Mouse (Mus musculus) MEL (cell line): ENCODE results near the gene Ganab. TPM values are rescaled to one million over a fixed set of nuclear protein-coding genes. Genes with fewer than 3 reads are reported as not detected.
A peak's percentile ranks its signal among the peaks of the same experiment; 100 is the strongest.

ENCODE experiments used
- DNase-seq: peaks from one replicate; pipeline ENCODE4 v3.0.0; 2011; ENCODE audit warnings: low read depth, low spot score
- H3K27ac ChIP-seq: 2 replicates; pipeline ENCODE4 v1.5.1; 2012; ENCODE audit warnings: low read depth, mild to moderate bottlenecking, control low read depth, low read length, moderate library complexity; ENCODE audit not compliant: control insufficient read depth
- H3K27me3 ChIP-seq, 2 experiments: fragments of 150-350 bp in 1 of 2; sonication (generic) in 1 of 2; 2 replicates each; pipeline ENCODE4 v1.6.1; 2012; ENCODE audit warnings: low read length in 2 of 2, mild to moderate bottlenecking in 2 of 2, improper control_type of control experiment in 1 of 2, moderate library complexity in 1 of 2; ENCODE audit not compliant: insufficient read depth in 2 of 2, control insufficient read depth in 1 of 2
- H3K36me3 ChIP-seq, 2 experiments: 2 replicates each; pipeline ENCODE4 v1.6.1; 2012 to 2014; ENCODE audit warnings: low read length in 2 of 2, improper control_type of control experiment in 1 of 2, inconsistent platforms in 1 of 2, mild to moderate bottlenecking in 1 of 2; ENCODE audit not compliant: insufficient read depth in 2 of 2, control insufficient read depth in 1 of 2
- H3K4me1 ChIP-seq, 2 experiments: fragments of 150-350 bp in 1 of 2; sonication (generic) in 1 of 2; 2 replicates each; pipeline ENCODE4 v1.6.1; 2012; ENCODE audit warnings: low read length in 2 of 2, improper control_type of control experiment in 1 of 2, mild to moderate bottlenecking in 1 of 2; ENCODE audit not compliant: insufficient read depth in 2 of 2, control insufficient read depth in 1 of 2
- H3K4me3 ChIP-seq, 2 experiments: fragments of 150-350 bp in 1 of 2; sonication (generic) in 1 of 2; 2 replicates each; pipeline ENCODE4 v1.5.1; 2012; ENCODE audit warnings: low read depth in 2 of 2, low read length in 2 of 2, mild to moderate bottlenecking in 2 of 2, moderate library complexity in 2 of 2, control low read depth in 1 of 2, improper control_type of control experiment in 1 of 2; ENCODE audit not compliant: control insufficient read depth in 1 of 2, insufficient read depth in 1 of 2
- H3K79me2 ChIP-seq: 2 replicates; pipeline ENCODE4 v1.6.1; 2012; ENCODE audit warnings: mild to moderate bottlenecking, low read length, moderate library complexity; ENCODE audit not compliant: control insufficient read depth, poor library complexity, insufficient read depth
- H3K9ac ChIP-seq: 2 replicates; pipeline ENCODE4 v1.6.1; 2012; ENCODE audit warnings: low read depth, mild to moderate bottlenecking, control low read depth, low read length, moderate library complexity; ENCODE audit not compliant: control insufficient read depth, poor library complexity, severe bottlenecking
- H3K9me3 ChIP-seq: fragments of 150-350 bp; sonication (generic); replicated peaks from 2 replicates; pipeline ENCODE4 v1.6.1; 2012; ENCODE audit warnings: mild to moderate bottlenecking, low read length, improper control_type of control experiment, moderate library complexity; ENCODE audit not compliant: insufficient read depth
- BHLHE40 ChIP-seq: IDR thresholded peaks from 2 replicates; pipeline ENCODE4 v1.6.1; 2012; ENCODE audit warnings: low read depth, mild to moderate bottlenecking, inconsistent platforms, low read length, improper control_type of control experiment, borderline replicate concordance
- CHD1 ChIP-seq: IDR thresholded peaks from 2 replicates; pipeline ENCODE4 v1.6.1; 2012; ENCODE audit warnings: low read depth, mild to moderate bottlenecking, inconsistent platforms, low read length, improper control_type of control experiment
- CTCF ChIP-seq, 3 experiments: IDR thresholded peaks in 2 of 3; conservative IDR thresholded peaks in 1 of 3; 2 replicates each; pipeline ENCODE4 v1.5.1; 2011 to 2012; ENCODE audit warnings: low read length in 3 of 3, low read depth in 2 of 3, mild to moderate bottlenecking in 2 of 3, improper control_type of control experiment in 1 of 3, inconsistent platforms in 1 of 3, mixed read lengths in 1 of 3, moderate library complexity in 1 of 3; ENCODE audit not compliant: control insufficient read depth in 1 of 3, insufficient read depth in 1 of 3, poor library complexity in 1 of 3, severe bottlenecking in 1 of 3
- E2F4 ChIP-seq: IDR thresholded peaks from 2 replicates; pipeline ENCODE4 v1.6.1; 2011; ENCODE audit warnings: low read depth, low read length, improper control_type of control experiment, borderline replicate concordance
- ELF1 ChIP-seq: IDR thresholded peaks from 2 replicates; pipeline ENCODE4 v1.6.1; 2014; ENCODE audit warnings: low read depth, mild to moderate bottlenecking, inconsistent platforms, low read length, improper control_type of control experiment, moderate library complexity
- EP300 ChIP-seq, 2 experiments: IDR thresholded peaks; 2 replicates each; pipeline ENCODE4 v1.6.1; 2011; ENCODE audit warnings: improper control_type of control experiment in 2 of 2, low read length in 2 of 2, low read depth in 1 of 2, mild to moderate bottlenecking in 1 of 2
- ETS1 ChIP-seq: IDR thresholded peaks from 2 replicates; pipeline ENCODE4 v1.6.1; 2012; ENCODE audit warnings: low read depth, mild to moderate bottlenecking, inconsistent platforms, low read length, improper control_type of control experiment, moderate library complexity
- GABPA ChIP-seq: IDR thresholded peaks from 2 replicates; pipeline ENCODE4 v1.6.1; 2012; ENCODE audit warnings: low read depth, mild to moderate bottlenecking, inconsistent platforms, low read length, improper control_type of control experiment, moderate library complexity
- GATA1 ChIP-seq: IDR thresholded peaks from 2 replicates; pipeline ENCODE4 v1.6.1; 2011; ENCODE audit warnings: low read depth, low read length, improper control_type of control experiment
- HCFC1 ChIP-seq: IDR thresholded peaks from 2 replicates; pipeline ENCODE4 v1.6.1; 2012; ENCODE audit warnings: low read depth, mild to moderate bottlenecking, inconsistent platforms, low read length, improper control_type of control experiment, moderate library complexity
- JUND ChIP-seq: IDR thresholded peaks from 2 replicates; pipeline ENCODE4 v1.6.1; 2011; ENCODE audit warnings: low read depth, mild to moderate bottlenecking, improper control_type of control experiment, low read length
- KAT2A ChIP-seq: conservative IDR thresholded peaks from 2 replicates; pipeline ENCODE4 v1.6.1; 2012; ENCODE audit warnings: low read depth, low read length, improper control_type of control experiment, inconsistent platforms
- MAFK ChIP-seq: IDR thresholded peaks from 2 replicates; pipeline ENCODE4 v1.6.1; 2011; ENCODE audit warnings: low read depth, mild to moderate bottlenecking, low read length, improper control_type of control experiment, borderline replicate concordance
- MAX ChIP-seq: IDR thresholded peaks from 2 replicates; pipeline ENCODE4 v1.6.1; 2011; ENCODE audit warnings: low read length, improper control_type of control experiment
- MEF2A ChIP-seq: IDR thresholded peaks from 2 replicates; pipeline ENCODE4 v1.6.1; 2014; ENCODE audit warnings: low read depth, mild to moderate bottlenecking, inconsistent platforms, low read length, improper control_type of control experiment; ENCODE audit not compliant: poor library complexity, insufficient replicate concordance, severe bottlenecking; ENCODE audit errors: extremely low read depth
- MXI1 ChIP-seq: IDR thresholded peaks from 2 replicates; pipeline ENCODE4 v1.6.1; 2011; ENCODE audit warnings: mild to moderate bottlenecking, low read depth, low read length, improper control_type of control experiment
- MYB ChIP-seq: IDR thresholded peaks from 2 replicates; pipeline ENCODE4 v1.6.1; 2011; ENCODE audit warnings: mild to moderate bottlenecking, low read depth, low read length, improper control_type of control experiment
- MYC ChIP-seq: IDR thresholded peaks from 2 replicates; pipeline ENCODE4 v1.6.1; 2011; ENCODE audit warnings: low read depth, mild to moderate bottlenecking, low read length, improper control_type of control experiment, moderate library complexity
- NELFE ChIP-seq: IDR thresholded peaks from 2 replicates; pipeline ENCODE4 v1.6.1; 2011; ENCODE audit warnings: low read depth, low read length, improper control_type of control experiment
- NRF1 ChIP-seq: IDR thresholded peaks from 2 replicates; pipeline ENCODE4 v1.6.1; 2014; ENCODE audit warnings: low read depth, mild to moderate bottlenecking, inconsistent platforms, low read length, improper control_type of control experiment, moderate library complexity; ENCODE audit not compliant: poor library complexity, insufficient read depth, severe bottlenecking
- POLR2A ChIP-seq, 2 experiments: IDR thresholded peaks; 2 replicates each; pipeline ENCODE4 v1.6.1; 2011 to 2012; ENCODE audit warnings: low read length in 2 of 2, mild to moderate bottlenecking in 2 of 2, control low read depth in 1 of 2, improper control_type of control experiment in 1 of 2, low read depth in 1 of 2, moderate library complexity in 1 of 2; ENCODE audit not compliant: control insufficient read depth in 1 of 2, insufficient read depth in 1 of 2, poor library complexity in 1 of 2
- POLR2AphosphoS2 ChIP-seq: IDR thresholded peaks from 2 replicates; pipeline ENCODE4 v1.6.1; 2011; ENCODE audit warnings: low read length, improper control_type of control experiment
- RAD21 ChIP-seq: IDR thresholded peaks from 2 replicates; pipeline ENCODE4 v1.6.1; 2011; ENCODE audit warnings: mild to moderate bottlenecking, low read depth, low read length, improper control_type of control experiment
- SIN3A ChIP-seq: IDR thresholded peaks from 2 replicates; pipeline ENCODE4 v1.6.1; 2012; ENCODE audit warnings: low read length, improper control_type of control experiment, inconsistent platforms
- SMC3 ChIP-seq: IDR thresholded peaks from 2 replicates; pipeline ENCODE4 v1.6.1; 2011; ENCODE audit warnings: low read depth, low read length, improper control_type of control experiment
- TAL1 ChIP-seq: IDR thresholded peaks from 2 replicates; pipeline ENCODE4 v1.6.1; 2012; ENCODE audit warnings: mild to moderate bottlenecking, inconsistent platforms, low read length, moderate library complexity, mixed read lengths
- TBP ChIP-seq: IDR thresholded peaks from 2 replicates; pipeline ENCODE4 v1.8.0; 2011; ENCODE audit warnings: low read depth, low read length, improper control_type of control experiment
- TCF12 ChIP-seq: IDR thresholded peaks from 2 replicates; pipeline ENCODE4 v1.6.1; 2014; ENCODE audit warnings: low read depth, mild to moderate bottlenecking, inconsistent platforms, low read length, improper control_type of control experiment, moderate library complexity
- USF1 ChIP-seq: IDR thresholded peaks from 2 replicates; pipeline ENCODE4 v1.6.1; 2014; ENCODE audit warnings: low read depth, mild to moderate bottlenecking, inconsistent platforms, low read length, improper control_type of control experiment, moderate library complexity
- USF2 ChIP-seq, 2 experiments: IDR thresholded peaks; 2 replicates each; pipeline ENCODE4 v1.6.1; 2011 to 2012; ENCODE audit warnings: improper control_type of control experiment in 2 of 2, low read length in 2 of 2, borderline replicate concordance in 1 of 2, inconsistent platforms in 1 of 2, low read depth in 1 of 2, mild to moderate bottlenecking in 1 of 2; ENCODE audit not compliant: insufficient read depth in 1 of 2
- ZC3H11A ChIP-seq: IDR thresholded peaks from 2 replicates; pipeline ENCODE4 v1.6.1; 2012; ENCODE audit warnings: low read depth, mild to moderate bottlenecking, inconsistent platforms, low read length, improper control_type of control experiment
- ZMIZ1 ChIP-seq: IDR thresholded peaks from 2 replicates; pipeline ENCODE4 v1.6.1; 2012; ENCODE audit warnings: low read depth, mild to moderate bottlenecking, inconsistent platforms, low read length, improper control_type of control experiment, moderate library complexity
- ZNF384 ChIP-seq: IDR thresholded peaks from 2 replicates; pipeline ENCODE4 v1.6.1; 2012; ENCODE audit warnings: low read depth, mild to moderate bottlenecking, inconsistent platforms, low read length, improper control_type of control experiment
- polyA plus RNA-seq, 2 experiments: library from polyadenylated mRNA; stranded (reverse) in 1 of 2; unstranded in 1 of 2; fragments of >175 nt in 1 of 2; fragments of >200 nt in 1 of 2; gene quantifications; 2 replicates each; pipeline versions ENCODE4 v1.2.1 to v1.2.4; 2012; ENCODE audit warnings: low replicate concordance in 2 of 2, low read depth in 1 of 2; ENCODE audit not compliant: insufficient read length in 2 of 2, insufficient read depth in 1 of 2, missing spikeins in 1 of 2
- total RNA-seq: library from RNA; depleted of rRNA; stranded (reverse); fragments of 300-350 nt; gene quantifications from 2 replicates; pipeline ENCODE4 v1.2.3, GENCODE M21; 2012

The Ganab gene
- total and polyA plus RNA-seq, 3 experiments = 122 to 123 TPM; not detected in 1

DNA sequence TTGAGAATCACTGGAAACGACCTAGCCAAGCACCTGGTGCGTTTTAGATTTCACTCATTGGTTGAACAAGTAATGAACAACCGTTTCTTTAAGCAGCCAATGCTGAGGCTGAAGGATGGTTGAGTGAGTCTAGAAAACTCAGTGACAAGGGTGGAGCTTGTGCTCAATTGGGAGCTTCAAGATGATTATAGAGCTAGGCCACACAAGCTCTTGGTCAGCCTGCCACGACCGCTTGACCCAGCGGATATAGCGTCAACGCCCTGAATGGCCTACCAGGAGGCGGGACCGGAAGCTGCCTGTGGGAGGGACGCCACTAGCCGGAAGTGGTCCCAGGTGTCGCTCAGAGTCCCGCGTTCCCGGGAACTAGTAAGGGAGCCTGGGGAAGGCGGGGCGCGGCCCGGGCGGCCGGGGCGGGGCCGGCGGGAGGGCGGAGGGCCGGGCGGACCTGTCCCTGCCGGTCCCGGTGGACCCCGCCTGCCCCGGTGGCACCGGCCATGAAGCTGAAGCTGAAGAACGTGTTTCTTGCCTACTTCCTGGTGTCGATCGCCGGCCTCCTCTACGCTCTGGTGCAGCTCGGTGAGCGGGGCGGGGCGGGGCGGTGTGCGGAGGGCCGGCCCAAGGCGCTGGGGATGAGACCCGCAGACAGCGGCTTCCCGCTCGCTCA is 22.3 kb downstream of the Ganab start, which contains the start of gene B3gat3 (continued):
- TF ChIP-seq GABPA = no peak
- no peak for TF ChIP-seq MYB
- TF ChIP-seq BHLHE40 = no peak
- no peak for TF ChIP-seq ZC3H11A
- no peak for TF ChIP-seq CHD1
- 0 out of 2 replicates have a peak, but pooled peaks have one; percentile 34 for TF ChIP-seq TCF12
- TF ChIP-seq EP300 (IDR thresholded peaks at IDR 0.05; ENCODE audit: low read depth in 1 of 2, low read length in 2 of 2) = no peak; a peak in 1 of 4 replicates
- peak; percentile 80 for TF ChIP-seq NELFE
- peak; percentile 71 for TF ChIP-seq SIN3A
- peak; percentile 45; the same call in 1 of the 2 replicates for TF ChIP-seq TBP
- no peak for TF ChIP-seq CTCF (IDR thresholded peaks at IDR 0.05 in 2 of 3, conservative IDR thresholded peaks at IDR 0.05 in 1 of 3; ENCODE audit: control insufficient read depth in 1 of 3, insufficient read depth in 1 of 3, low read depth in 2 of 3, low read length in 3 of 3, poor library complexity in 1 of 3, severe bottlenecking in 1 of 3)
- 0 out of 2 replicates have a peak, but pooled peaks have one; percentile 6 for TF ChIP-seq SMC3
- no peak; the same call in 1 of the 2 replicates for TF ChIP-seq ETS1
- no peak for TF ChIP-seq RAD21
- TF ChIP-seq NRF1 = no peak
- peak; percentile 80; the same call in 1 of the 2 replicates for TF ChIP-seq POLR2AphosphoS2
- TF ChIP-seq GATA1 = no peak
- TF ChIP-seq TAL1 = no peak
- no peak for TF ChIP-seq MAX
- peak; percentile 63; the same call in 1 of the 2 replicates for TF ChIP-seq ZMIZ1
- no peak for TF ChIP-seq MEF2A
- no peak for TF ChIP-seq MAFK

DNA sequence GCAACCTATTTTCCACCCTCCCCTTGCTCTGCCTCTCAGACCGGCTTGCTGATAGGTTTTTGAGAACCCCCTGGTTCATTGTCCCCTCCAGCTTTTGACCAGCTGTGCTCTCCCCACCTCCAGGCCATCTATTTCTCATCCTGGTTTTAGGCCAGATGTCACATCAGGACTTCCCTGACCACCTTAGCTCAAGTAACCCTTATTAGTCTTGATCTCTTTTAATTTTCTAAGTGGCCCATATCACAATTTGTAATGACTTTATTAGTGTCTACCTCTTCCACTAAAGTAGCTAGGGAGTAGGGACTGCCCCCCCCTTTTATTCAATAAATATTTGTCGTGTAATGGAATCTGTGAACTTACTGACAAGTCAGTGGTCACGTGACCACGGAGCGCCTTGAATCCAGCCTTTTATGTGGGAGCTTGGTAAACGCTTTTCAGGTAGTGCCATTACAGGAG is 23.0 kb downstream of the Ganab start:
- peaks cover 8 to 10% of the 10 kb centered on the region in 2 experiments; a peak in 3 of 4 replicates for H3K4me1 ChIP-seq
- H3K27ac ChIP-seq = peak overlapping the region; percentile 81
- H3K9me3 ChIP-seq = no peaks in the 10 kb centered on the region
- no peaks in the 10 kb centered on the region for H3K27me3 ChIP-seq
- peak; percentile 79 for DNase-seq
- H3K4me3 ChIP-seq = peak overlapping the region; percentile 83 to 91
- peaks cover 16% of the 10 kb centered on the region for H3K79me2 ChIP-seq
- no peak for TF ChIP-seq ZNF384
- TF ChIP-seq JUND = no peak
- no peak for TF ChIP-seq MEF2A
- TF ChIP-seq MAX = peak; percentile 84
- TF ChIP-seq ZC3H11A = no peak
- no peak for TF ChIP-seq ELF1
- TF ChIP-seq NRF1 = no peak
- TF ChIP-seq MXI1 = no peak
- TF ChIP-seq USF1 = peak; percentile 96
- TF ChIP-seq MYC = no peak
- peak; percentile 68; the same call in 1 of the 2 replicates for TF ChIP-seq BHLHE40
- no peak for TF ChIP-seq E2F4
- TF ChIP-seq TAL1 = no peak
- no peak for TF ChIP-seq POLR2A (IDR thresholded peaks at IDR 0.05; ENCODE audit: control insufficient read depth in 1 of 2, insufficient read depth in 1 of 2, low read depth in 1 of 2, low read length in 2 of 2, poor library complexity in 1 of 2)
- no peak for TF ChIP-seq HCFC1
- peak; percentile 59 for TF ChIP-seq SIN3A
- no peak for TF ChIP-seq KAT2A
- TF ChIP-seq GABPA = no peak
- peak; percentile 81 to 84 for TF ChIP-seq USF2 (IDR thresholded peaks at IDR 0.05; ENCODE audit: borderline replicate concordance in 1 of 2, insufficient read depth in 1 of 2, low read depth in 1 of 2, low read length in 2 of 2)
- TF ChIP-seq POLR2AphosphoS2 = no peak
- TF ChIP-seq, all 39 proteins: peak for 5
- Histone ChIP-seq H3K9ac (peak overlapping the region; percentile 92), H3K36me3 (peaks cover 0 to 13% of the 10 kb centered on the region in 2 experiments; a peak in 2 of 4 replicates)
